8 mouse cellular contexts compared by ENCODE assay signal in genomic region chr1:73901496-73901899, GRCm38 (mm10).
DNase-seq lines count a peak whose midpoint lies in the region; ATAC-seq and TF ChIP-seq lines count a peak whose summit lies in the region.

No protein-coding gene starts in this region.

- no peak overlapping the region for H3K27ac ChIP-seq in MEL (ENCODE audit: control insufficient read depth, low read depth, low read length)
- no peak overlapping the region for H3K27ac ChIP-seq in neural tube, embryonic 14.5 days (ENCODE audit: low read depth, low read length)

- ATAC-seq in erythroblast, adult 5-6 weeks (replicated peaks; ENCODE audit: low FRiP score, poor library complexity, severe bottlenecking) = peak; percentile 86
- peak; percentile 63 for ATAC-seq in neural tube, embryonic 14.5 days (ENCODE audit: low read depth)

- TF ChIP-seq EP300 in MEL (IDR thresholded peaks at IDR 0.05; ENCODE audit: low read depth in 1 of 2, low read length in 2 of 2) = no peak

- intact Hi-C loops in heart, postnatal 14 days (cut with DNase I) = loop anchor here (1.0 to 5.0 kb wide), 2 partner anchors 224 to 296 kb away; partner anchors contain the start of gene Rufy4

- H3K36me3 ChIP-seq in MEL (ENCODE audit: control insufficient read depth in 1 of 2, insufficient read depth in 2 of 2, low read length in 2 of 2) = no peaks in the 10 kb centered on the region
- H3K36me3 ChIP-seq in neural tube, embryonic 14.5 days (ENCODE audit: control insufficient read depth, insufficient read depth, low read length) = no peaks in the 10 kb centered on the region

- TF ChIP-seq CTCF in MEL (IDR thresholded peaks at IDR 0.05 in 2 of 3, conservative IDR thresholded peaks at IDR 0.05 in 1 of 3; ENCODE audit: control insufficient read depth in 1 of 3, insufficient read depth in 1 of 3, low read depth in 2 of 3, low read length in 3 of 3, poor library complexity in 1 of 3, severe bottlenecking in 1 of 3) = peak; percentile 89 to 94 (median 92)
- peak; percentile 85 for TF ChIP-seq CTCF in brain, embryonic 14.5 days (IDR thresholded peaks at IDR 0.05; ENCODE audit: borderline replicate concordance, extremely low read depth, insufficient read depth, insufficient read length)

- TF ChIP-seq RAD21 in MEL (IDR thresholded peaks at IDR 0.05; ENCODE audit: low read depth, low read length) = peak; percentile 89

- WGBS in neural tube, embryonic 14.5 days = 8% methylated on average over 3 of the region's 3 CpGs

- H3K4me3 ChIP-seq in MEL (ENCODE audit: control insufficient read depth in 1 of 2, insufficient read depth in 1 of 2, low read depth in 2 of 2, low read length in 2 of 2) = no peak overlapping the region
- H3K4me3 ChIP-seq in neural tube, embryonic 14.5 days (ENCODE audit: low read depth, low read length) = no peak overlapping the region

- H3K9me3 ChIP-seq in MEL (replicated peaks; ENCODE audit: insufficient read depth, low read length) = no peaks in the 10 kb centered on the region
- H3K9me3 ChIP-seq in neural tube, embryonic 14.5 days (ENCODE audit: control insufficient read depth, low read length) = no peaks in the 10 kb centered on the region

- H3K4me1 ChIP-seq in MEL (ENCODE audit: control insufficient read depth in 1 of 2, insufficient read depth in 2 of 2, low read length in 2 of 2) = no peaks in the 10 kb centered on the region
- H3K4me1 ChIP-seq in neural tube, embryonic 14.5 days (ENCODE audit: control insufficient read depth, insufficient read depth, low read length) = peaks cover 2% of the 10 kb centered on the region; the same call in 1 of the 2 replicates

- no peak overlapping the region for H3K9ac ChIP-seq in MEL (ENCODE audit: control insufficient read depth, low read depth, low read length, poor library complexity, severe bottlenecking)
- H3K9ac ChIP-seq in neural tube, embryonic 14.5 days (replicated peaks; ENCODE audit: low read depth, low read length) = no peak overlapping the region

- no peaks in the 10 kb centered on the region for H3K79me2 ChIP-seq in MEL (ENCODE audit: control insufficient read depth, insufficient read depth, low read length, poor library complexity)

- DNase-seq in MEL (ENCODE audit: low read depth, low spot score) = peak; percentile 78
- DNase-seq in brain, embryonic 14.5 days (ENCODE audit: low read depth) = peak; percentile 85
- peak; percentile 76 to 84 for DNase-seq in heart, postnatal 14 days
- peak; percentile 68 to 84 for DNase-seq in kidney, postnatal 36 days
- peak; percentile 71 to 73 for DNase-seq in lung, adult 18-20 months
- DNase-seq in thymus, postnatal 4 days = peak; percentile 77

- no peaks in the 10 kb centered on the region for H3K27me3 ChIP-seq in MEL (ENCODE audit: control insufficient read depth in 1 of 2, insufficient read depth in 2 of 2, low read length in 2 of 2)
- no peaks in the 10 kb centered on the region for H3K27me3 ChIP-seq in neural tube, embryonic 14.5 days (ENCODE audit: control insufficient read depth, insufficient read depth, low read length)

- no peak overlapping the region for H3K4me2 ChIP-seq in neural tube, embryonic 14.5 days (ENCODE audit: low read depth, low read length)

- no peak for TF ChIP-seq POLR2A in MEL (IDR thresholded peaks at IDR 0.05; ENCODE audit: control insufficient read depth in 1 of 2, insufficient read depth in 1 of 2, low read depth in 1 of 2, low read length in 2 of 2, poor library complexity in 1 of 2)
- TF ChIP-seq POLR2A in brain, embryonic 14.5 days (IDR thresholded peaks at IDR 0.05; ENCODE audit: borderline replicate concordance, extremely low read depth, insufficient read depth, insufficient read length, poor library complexity, severe bottlenecking) = no peak

TF ChIP-seq in MEL, 35 proteins besides CTCF, POLR2A, EP300 and RAD21:
- peak; percentile 58 for TF ChIP-seq ZC3H11A (IDR thresholded peaks at IDR 0.05; ENCODE audit: low read depth, low read length)
- peak; percentile 76 for TF ChIP-seq SMC3 (IDR thresholded peaks at IDR 0.05; ENCODE audit: low read depth, low read length)
- no peak for TF ChIP-seq CHD1 (IDR thresholded peaks at IDR 0.05; ENCODE audit: low read depth, low read length)
- TF ChIP-seq MYC (IDR thresholded peaks at IDR 0.05; ENCODE audit: low read depth, low read length) = 0 out of 2 replicates have a peak, but pooled peaks have one; percentile 46
TF ChIP-seq in MEL: peak in this region for 3.
